Mouse (Mus musculus): Measurements from ENCODE around the gene Vill. TPM values are rescaled to one million over a fixed set of nuclear protein-coding genes. Genes with fewer than 3 reads are reported as not detected.

The Vill gene
- polyA plus RNA-seq, 1 experiment from 2014 or later, result 15.5 TPM

- Histone ChIP-seq H3K4me2 (ENCODE audit: low read depth, low read length) (no peak overlapping the region), H3K9me3 (replicated peaks; ENCODE audit: control insufficient read depth, low read length) (no peaks in the 10 kb centered on the region), H3K36me3 (replicated peaks; ENCODE audit: control insufficient read depth, insufficient read depth, low read depth, low read length) (no peaks in the 10 kb centered on the region; the same call in 1 of the 2 replicates), H3K4me1 (ENCODE audit: control insufficient read depth, insufficient read depth, low read length) (no peaks in the 10 kb centered on the region), H3K9ac (replicated peaks; ENCODE audit: low read length) (no peak overlapping the region), H3K27ac (replicated peaks; ENCODE audit: low read depth, low read length) (no peak overlapping the region), H3K27me3 (ENCODE audit: control insufficient read depth, insufficient read depth, low read length) (no peaks in the 10 kb centered on the region), H3K4me3 (ENCODE audit: low read depth, low read length) (no peak overlapping the region)
- ATAC-seq (replicated peaks; ENCODE audit: insufficient number of reproducible peaks, low FRiP score, low TSS enrichment, low read depth) (no peak), DNase-seq (ENCODE audit: low spot score) (no peak)
- 85% methylated on average over 7 of the region's 7 CpGs for WGBS
Observed at GRCm38 (mm10) chr9:119016785-119017507, 35.6 kb upstream of the Vill start.

- ATAC-seq (replicated peaks; ENCODE audit: insufficient number of reproducible peaks, low FRiP score, low TSS enrichment, low read depth) (no peak), DNase-seq (ENCODE audit: low spot score) (no peak)
- H3K4me1 ChIP-seq (ENCODE audit: control insufficient read depth, insufficient read depth, low read length), result no peaks in the 10 kb centered on the region
- H3K9me3 ChIP-seq (replicated peaks; ENCODE audit: control insufficient read depth, low read length), result no peaks in the 10 kb centered on the region
- H3K9ac ChIP-seq (replicated peaks; ENCODE audit: low read length), result no peak overlapping the region
- no peak overlapping the region for H3K27ac ChIP-seq (replicated peaks; ENCODE audit: low read depth, low read length)
- no peaks in the 10 kb centered on the region for H3K27me3 ChIP-seq (ENCODE audit: control insufficient read depth, insufficient read depth, low read length)
- no peak overlapping the region for H3K4me2 ChIP-seq (ENCODE audit: low read depth, low read length)
- H3K36me3 ChIP-seq (replicated peaks; ENCODE audit: control insufficient read depth, insufficient read depth, low read depth, low read length), result no peaks in the 10 kb centered on the region
- no peak overlapping the region for H3K4me3 ChIP-seq (ENCODE audit: low read depth, low read length)
- WGBS, result 64% methylated on average over 7 of the region's 7 CpGs
Observed at GRCm38 (mm10) chr9:119021731-119022130, 30.8 kb upstream of the Vill start.

DNA sequence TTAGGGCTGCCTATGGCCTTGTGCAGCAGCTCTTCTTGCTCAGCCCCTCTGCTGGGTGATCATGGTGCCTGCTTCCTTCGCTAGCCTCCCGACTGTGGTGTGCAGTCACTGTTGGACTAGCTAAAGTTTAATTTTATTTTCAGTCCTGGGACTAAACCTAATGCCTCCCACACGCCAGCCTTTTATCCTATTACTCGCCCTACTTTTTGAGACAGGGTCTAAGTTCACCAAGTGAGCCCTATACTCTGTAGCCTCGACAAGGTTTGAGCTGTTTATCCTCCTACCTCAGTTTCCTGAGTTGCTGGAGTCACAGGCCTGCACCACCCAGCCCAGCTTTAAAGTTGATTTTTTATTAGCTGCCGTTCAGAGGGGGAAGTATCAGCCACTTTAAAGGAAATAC lies 27.3 kb upstream of the Vill start:
- Histone ChIP-seq H3K27me3 (ENCODE audit: control insufficient read depth, insufficient read depth, low read length) (no peaks in the 10 kb centered on the region), H3K9ac (replicated peaks; ENCODE audit: low read length) (no peak overlapping the region)
- 75% methylated on average over 6 of the region's 6 CpGs for WGBS

GRCm38 (mm10) chr9:119025832-119026331 lies 26.7 kb upstream of the Vill start:
- Histone ChIP-seq H3K9ac (replicated peaks; ENCODE audit: low read length) (no peak overlapping the region), H3K4me3 (ENCODE audit: low read depth, low read length) (no peak overlapping the region), H3K27me3 (ENCODE audit: control insufficient read depth, insufficient read depth, low read length) (no peaks in the 10 kb centered on the region), H3K4me1 (ENCODE audit: control insufficient read depth, insufficient read depth, low read length) (no peaks in the 10 kb centered on the region), H3K9me3 (replicated peaks; ENCODE audit: control insufficient read depth, low read length) (no peaks in the 10 kb centered on the region), H3K27ac (replicated peaks; ENCODE audit: low read depth, low read length) (no peak overlapping the region), H3K4me2 (ENCODE audit: low read depth, low read length) (no peak overlapping the region), H3K36me3 (replicated peaks; ENCODE audit: control insufficient read depth, insufficient read depth, low read depth, low read length) (no peaks in the 10 kb centered on the region)
- WGBS, result 88% methylated on average over 7 of the region's 7 CpGs
- ATAC-seq (replicated peaks; ENCODE audit: insufficient number of reproducible peaks, low FRiP score, low TSS enrichment, low read depth) (no peak), DNase-seq (ENCODE audit: low spot score) (no peak)

More for the DNA sequence above, 27.3 kb upstream of the Vill start:
- Histone ChIP-seq H3K4me2 (ENCODE audit: low read depth, low read length) (no peak overlapping the region), H3K4me1 (ENCODE audit: control insufficient read depth, insufficient read depth, low read length) (no peaks in the 10 kb centered on the region), H3K36me3 (replicated peaks; ENCODE audit: control insufficient read depth, insufficient read depth, low read depth, low read length) (no peaks in the 10 kb centered on the region), H3K27ac (replicated peaks; ENCODE audit: low read depth, low read length) (no peak overlapping the region), H3K4me3 (ENCODE audit: low read depth, low read length) (no peak overlapping the region), H3K9me3 (replicated peaks; ENCODE audit: control insufficient read depth, low read length) (no peaks in the 10 kb centered on the region)
- no peak for ATAC-seq (replicated peaks; ENCODE audit: insufficient number of reproducible peaks, low FRiP score, low TSS enrichment, low read depth)
- DNase-seq (ENCODE audit: low spot score), result no peak

- H3K27me3 ChIP-seq (ENCODE audit: control insufficient read depth, insufficient read depth, low read length), result no peaks in the 10 kb centered on the region
- H3K4me1 ChIP-seq (ENCODE audit: control insufficient read depth, insufficient read depth, low read length), result no peaks in the 10 kb centered on the region; the same call in 1 of the 2 replicates
- H3K4me3 ChIP-seq (ENCODE audit: low read depth, low read length), result no peak overlapping the region
- H3K27ac ChIP-seq (replicated peaks; ENCODE audit: low read depth, low read length), result no peak overlapping the region
- WGBS, result 96% methylated on average over 7 of the region's 7 CpGs
- ATAC-seq (replicated peaks; ENCODE audit: insufficient number of reproducible peaks, low FRiP score, low TSS enrichment, low read depth) (no peak), DNase-seq (ENCODE audit: low spot score) (no peak)
- H3K9ac ChIP-seq (replicated peaks; ENCODE audit: low read length), result no peak overlapping the region
- H3K9me3 ChIP-seq (replicated peaks; ENCODE audit: control insufficient read depth, low read length), result no peaks in the 10 kb centered on the region
- H3K4me2 ChIP-seq (ENCODE audit: low read depth, low read length), result no peak overlapping the region
- H3K36me3 ChIP-seq (replicated peaks; ENCODE audit: control insufficient read depth, insufficient read depth, low read depth, low read length), result no peaks in the 10 kb centered on the region
Observed at GRCm38 (mm10) chr9:119027337-119027736, 25.2 kb upstream of the Vill start.

DNA sequence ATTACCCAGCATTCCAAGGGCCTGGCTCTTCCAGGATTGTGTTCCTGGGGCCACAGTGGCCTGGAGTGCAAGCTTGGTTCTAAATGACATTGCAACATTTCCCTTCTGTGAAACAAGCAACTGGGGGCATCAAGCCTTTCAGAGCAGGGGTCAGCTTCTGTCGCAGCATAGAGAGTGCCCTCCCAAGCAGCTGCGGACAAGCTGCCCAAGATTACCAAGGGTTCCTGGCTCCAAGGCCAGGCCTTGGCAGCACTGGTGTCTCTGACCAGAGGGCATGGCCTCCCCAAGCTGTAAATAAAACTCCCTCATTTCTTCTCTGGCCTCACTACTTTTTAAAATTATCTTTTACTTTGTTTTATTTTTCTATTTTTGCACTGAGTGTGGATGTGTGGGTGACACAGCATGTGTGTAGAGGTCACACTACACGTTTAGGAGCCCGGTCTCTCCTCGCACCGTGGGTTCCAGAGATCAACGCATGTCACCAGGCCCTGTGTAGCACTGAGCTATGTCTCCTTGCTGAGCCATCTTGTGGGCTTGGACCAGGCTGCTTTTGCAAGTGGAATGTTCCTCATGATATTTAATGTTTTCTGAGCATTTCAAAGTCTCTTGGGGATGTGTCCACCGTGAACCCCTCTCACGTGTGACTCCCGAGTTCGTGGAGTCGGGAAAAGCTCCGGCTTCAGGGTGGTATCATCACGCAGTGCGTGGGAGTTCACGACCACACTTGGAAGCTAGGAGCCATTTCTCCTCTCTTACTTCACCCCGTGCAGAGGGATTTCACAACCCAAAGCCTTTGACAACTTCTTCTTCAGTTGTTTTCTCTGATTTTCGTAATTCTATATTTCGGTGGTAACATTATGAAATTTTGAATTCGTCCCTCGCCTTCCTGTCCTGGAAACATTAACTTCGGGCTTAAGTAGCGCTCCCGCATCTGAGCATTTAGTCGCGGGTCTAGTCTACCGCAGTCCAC lies 24.1 kb upstream of the Vill start:
- Histone ChIP-seq H3K9ac (replicated peaks; ENCODE audit: low read length) (no peak overlapping the region), H3K36me3 (replicated peaks; ENCODE audit: control insufficient read depth, insufficient read depth, low read depth, low read length) (no peaks in the 10 kb centered on the region), H3K4me3 (ENCODE audit: low read depth, low read length) (no peak overlapping the region), H3K27ac (replicated peaks; ENCODE audit: low read depth, low read length) (no peak overlapping the region), H3K9me3 (replicated peaks; ENCODE audit: control insufficient read depth, low read length) (no peaks in the 10 kb centered on the region), H3K4me2 (ENCODE audit: low read depth, low read length) (no peak overlapping the region), H3K27me3 (ENCODE audit: control insufficient read depth, insufficient read depth, low read length) (no peaks in the 10 kb centered on the region), H3K4me1 (ENCODE audit: control insufficient read depth, insufficient read depth, low read length) (peaks cover 6% of the 10 kb centered on the region)
- 93% methylated on average over 27 of the region's 27 CpGs for WGBS
- no peak for DNase-seq (ENCODE audit: low spot score)
- no peak for ATAC-seq (replicated peaks; ENCODE audit: insufficient number of reproducible peaks, low FRiP score, low TSS enrichment, low read depth)

DNA sequence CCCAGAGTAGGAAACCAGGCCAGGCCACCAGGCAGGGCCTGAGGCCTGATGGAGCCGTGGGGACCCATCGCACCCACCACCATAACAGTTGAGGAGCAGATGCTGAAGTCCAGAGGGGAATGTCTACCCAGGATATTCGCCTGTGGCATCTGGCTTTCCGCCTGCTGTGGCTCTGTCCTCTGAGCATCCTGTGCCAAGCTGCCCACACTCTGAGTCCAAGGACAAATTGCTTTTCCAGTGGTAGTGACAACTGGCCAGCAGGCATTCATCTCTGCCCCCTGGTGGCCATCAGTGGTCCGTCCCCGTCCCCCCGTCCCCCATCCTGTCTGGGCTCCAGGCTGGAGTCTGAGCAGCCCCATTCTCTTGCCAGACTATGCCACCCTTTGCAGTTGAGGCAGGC lies 23.0 kb upstream of the Vill start:
- DNase-seq (ENCODE audit: low spot score), result peak; percentile 67
- Histone ChIP-seq H3K27me3 (ENCODE audit: control insufficient read depth, insufficient read depth, low read length) (no peaks in the 10 kb centered on the region), H3K9ac (replicated peaks; ENCODE audit: low read length) (no peak overlapping the region), H3K4me1 (ENCODE audit: control insufficient read depth, insufficient read depth, low read length) (peaks cover 10% of the 10 kb centered on the region), H3K4me3 (ENCODE audit: low read depth, low read length) (no peak overlapping the region), H3K36me3 (replicated peaks; ENCODE audit: control insufficient read depth, insufficient read depth, low read depth, low read length) (no peaks in the 10 kb centered on the region), H3K4me2 (ENCODE audit: low read depth, low read length) (no peak overlapping the region), H3K27ac (replicated peaks; ENCODE audit: low read depth, low read length) (no peak overlapping the region), H3K9me3 (replicated peaks; ENCODE audit: control insufficient read depth, low read length) (no peaks in the 10 kb centered on the region)
- ATAC-seq (replicated peaks; ENCODE audit: insufficient number of reproducible peaks, low FRiP score, low TSS enrichment, low read depth), result no peak
- 50% methylated on average over 7 of the region's 7 CpGs for WGBS

DNA sequence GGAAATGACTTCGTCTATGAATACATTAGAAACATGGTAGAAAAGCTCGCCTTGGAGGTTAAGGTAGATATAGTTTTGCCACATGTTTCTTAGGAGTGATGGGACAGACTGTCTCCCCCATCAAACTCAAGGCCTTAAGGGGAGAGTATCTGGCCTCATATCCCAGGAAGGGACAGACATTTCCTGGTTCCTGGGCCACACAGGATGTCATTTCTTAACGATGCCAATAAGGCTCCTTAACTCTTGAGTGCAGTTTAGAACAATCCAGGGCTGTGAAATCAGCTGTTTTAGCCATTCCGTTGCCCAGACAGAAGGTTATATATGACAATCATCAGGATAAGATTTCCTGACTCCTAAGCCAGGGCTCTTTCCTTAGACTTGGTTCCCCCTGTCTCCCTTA lies 21.5 kb upstream of the Vill start:
- no peak overlapping the region for H3K9ac ChIP-seq (replicated peaks; ENCODE audit: low read length)
- WGBS, result 87% methylated on average over 4 of the region's 4 CpGs

More for the DNA sequence above, 21.5 kb upstream of the Vill start:
- no peaks in the 10 kb centered on the region for H3K36me3 ChIP-seq (replicated peaks; ENCODE audit: control insufficient read depth, insufficient read depth, low read depth, low read length)
- no peaks in the 10 kb centered on the region for H3K27me3 ChIP-seq (ENCODE audit: control insufficient read depth, insufficient read depth, low read length)
- no peaks in the 10 kb centered on the region for H3K9me3 ChIP-seq (replicated peaks; ENCODE audit: control insufficient read depth, low read length)
- ATAC-seq (replicated peaks; ENCODE audit: insufficient number of reproducible peaks, low FRiP score, low TSS enrichment, low read depth), result no peak
- H3K4me2 ChIP-seq (ENCODE audit: low read depth, low read length), result no peak overlapping the region
- no peak for DNase-seq (ENCODE audit: low spot score)
- peaks cover 10% of the 10 kb centered on the region for H3K4me1 ChIP-seq (ENCODE audit: control insufficient read depth, insufficient read depth, low read length)
- no peak overlapping the region for H3K4me3 ChIP-seq (ENCODE audit: low read depth, low read length)
- no peak overlapping the region for H3K27ac ChIP-seq (replicated peaks; ENCODE audit: low read depth, low read length)
